Mouse (Mus musculus): ENCODE results near the gene Saxo1.

Gene Saxo1

DNA sequence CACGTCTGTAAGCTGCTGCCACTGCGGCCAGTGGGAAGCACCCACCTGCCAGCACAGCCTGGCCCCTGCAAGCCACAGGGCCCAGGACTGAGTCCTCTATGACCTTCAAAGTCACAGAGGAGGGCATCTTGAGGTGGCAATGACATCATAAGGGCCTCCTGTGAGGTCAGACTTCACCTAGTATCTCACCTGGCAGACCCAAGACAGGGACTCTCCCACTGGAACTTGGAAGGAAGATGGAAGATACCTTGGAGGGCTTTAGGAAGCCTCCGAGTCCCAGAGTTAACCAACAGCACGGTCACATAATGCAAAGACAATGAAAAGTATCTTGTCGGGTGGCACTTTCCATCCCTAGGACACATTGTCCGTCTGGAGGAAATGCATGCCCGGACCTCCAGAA lies at the start of gene Saxo1:
TSS of gene Saxo1 (minus strand) at position 101 of the 400 bp plus-strand sequence.
- DNase-seq (ENCODE audit: low spot score): no peak

GRCm38 (mm10) chr4:86591304-86591703 lies 33.2 kb upstream of the Saxo1 start:
- DNase-seq (ENCODE audit: low spot score): no peak

DNA sequence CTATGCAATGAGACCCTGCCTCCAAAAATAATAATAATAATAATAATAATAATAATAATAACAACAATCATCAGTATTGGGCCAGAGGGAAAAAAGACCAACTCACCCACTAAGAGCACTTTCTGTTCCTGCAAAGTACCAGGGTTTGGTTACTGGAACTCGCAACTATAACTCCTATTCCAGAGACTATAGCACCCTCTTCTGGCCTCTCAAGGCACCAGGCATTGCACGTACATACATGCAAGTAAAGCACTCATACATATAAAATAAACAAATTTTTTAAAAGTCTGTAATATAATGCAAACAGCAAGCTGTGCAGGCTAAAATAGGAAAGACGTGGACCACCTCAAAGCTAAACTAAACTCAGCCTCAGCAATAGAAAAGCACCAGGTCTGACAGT lies 30.1 kb upstream of the Saxo1 start:
- DNase-seq (ENCODE audit: low spot score): no peak

DNA sequence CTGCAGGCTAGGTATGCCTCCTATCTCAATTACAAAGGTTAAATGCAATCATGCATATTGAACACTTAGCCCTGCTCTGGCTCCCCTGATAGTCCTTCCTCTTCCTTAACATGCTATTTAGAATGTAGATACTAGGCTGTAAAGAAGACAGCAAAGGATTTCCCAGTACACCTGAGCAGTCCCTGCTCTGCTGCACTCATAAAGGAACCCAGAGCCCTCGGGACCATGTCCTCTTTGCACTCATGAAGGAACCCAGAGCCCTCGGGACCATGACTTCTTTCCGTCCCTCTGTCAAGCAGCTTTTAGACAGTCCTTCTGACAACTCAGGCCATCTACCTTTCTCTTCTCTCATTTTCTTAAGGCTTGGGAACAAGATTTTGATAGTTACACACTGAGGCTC lies 22.5 kb upstream of the Saxo1 start:
- no peak for DNase-seq (ENCODE audit: low spot score)

- no peak for DNase-seq (ENCODE audit: low spot score)
These were observed 21.9 kb upstream of the Saxo1 start for GRCm38 (mm10) chr4:86580056-86580455.

- DNase-seq (ENCODE audit: low spot score): no peak
These were observed 18.6 kb upstream of the Saxo1 start for GRCm38 (mm10) chr4:86576630-86577225.

DNA sequence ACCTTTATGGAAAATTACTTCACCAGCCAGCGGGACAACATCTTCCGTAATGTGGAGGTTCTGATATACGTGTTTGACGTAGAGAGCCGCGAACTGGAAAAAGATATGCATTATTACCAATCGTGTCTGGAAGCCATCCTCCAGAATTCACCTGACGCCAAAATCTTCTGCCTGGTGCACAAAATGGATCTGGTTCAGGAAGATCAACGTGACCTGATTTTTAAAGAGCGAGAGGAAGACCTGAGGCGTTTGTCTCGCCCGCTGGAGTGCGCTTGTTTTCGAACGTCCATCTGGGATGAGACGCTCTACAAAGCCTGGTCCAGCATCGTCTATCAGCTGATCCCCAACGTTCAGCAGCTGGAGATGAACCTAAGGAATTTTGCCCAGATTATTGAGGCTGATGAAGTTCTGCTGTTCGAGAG lies 18.0 kb upstream of the Saxo1 start:
- DNase-seq (ENCODE audit: low spot score): peak; percentile 36

DNA sequence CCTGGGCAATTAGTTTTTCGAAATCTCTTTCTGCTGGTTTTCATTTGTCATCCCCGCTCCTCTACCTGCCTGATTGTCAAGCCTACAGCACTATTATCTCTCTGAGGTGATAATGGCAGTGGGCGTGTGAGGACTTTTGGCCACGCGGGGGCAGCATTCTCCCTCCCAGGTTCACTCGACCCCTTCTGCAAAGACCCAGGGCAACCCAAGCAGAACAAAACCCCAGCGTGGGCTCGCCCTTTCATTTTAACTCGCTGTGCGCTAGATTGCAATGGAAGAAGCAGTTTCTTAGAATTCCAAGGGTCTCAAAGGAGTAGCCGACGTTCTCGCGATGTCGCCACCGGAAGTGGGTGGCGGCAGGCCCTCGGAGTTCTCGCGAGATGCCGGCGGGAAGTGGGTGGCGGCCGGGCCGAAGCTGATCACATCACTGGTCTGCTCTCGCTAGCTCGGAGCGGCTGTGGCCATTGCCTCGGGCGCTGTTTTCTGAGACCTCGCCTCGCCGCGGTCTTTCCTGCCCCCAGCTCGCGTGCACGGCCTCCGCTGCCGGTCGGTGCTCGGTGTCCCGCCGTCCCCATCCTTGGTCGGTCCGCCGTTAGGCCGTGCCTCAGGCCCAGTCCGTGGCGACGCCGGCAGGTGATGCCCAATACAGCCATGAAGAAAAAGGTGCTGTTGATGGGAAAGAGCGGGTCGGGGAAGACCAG lies 17.3 kb upstream of the Saxo1 start, which contains the start of gene Rraga:
TSS of gene Rraga (plus strand) at position 386 of the 701 bp plus-strand sequence.
- DNase-seq (ENCODE audit: low spot score): peak; percentile 92

GRCm38 (mm10) chr4:86574939-86575282 lies 16.8 kb upstream of the Saxo1 start:
- no peak for DNase-seq (ENCODE audit: low spot score)

DNA sequence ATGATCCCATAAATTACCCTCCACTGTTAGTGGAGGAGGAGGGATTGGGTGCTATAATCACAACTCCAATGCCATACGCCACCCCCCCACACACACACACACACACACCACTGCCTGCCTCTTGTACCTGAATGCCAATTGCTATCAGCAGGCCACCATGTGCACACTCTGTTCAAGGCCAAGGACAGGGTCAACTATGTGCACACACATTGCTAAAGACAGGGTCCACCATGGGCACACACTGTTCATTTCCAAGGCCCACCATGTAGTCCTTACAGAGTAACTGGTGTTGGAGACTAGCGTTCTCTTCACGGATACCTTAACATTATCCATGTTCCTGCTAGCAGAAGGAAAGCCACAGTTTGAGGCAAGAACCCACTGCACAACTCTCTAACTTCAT lies 2.9 kb upstream of the Saxo1 start:
- no peak for DNase-seq (ENCODE audit: low spot score)

DNA sequence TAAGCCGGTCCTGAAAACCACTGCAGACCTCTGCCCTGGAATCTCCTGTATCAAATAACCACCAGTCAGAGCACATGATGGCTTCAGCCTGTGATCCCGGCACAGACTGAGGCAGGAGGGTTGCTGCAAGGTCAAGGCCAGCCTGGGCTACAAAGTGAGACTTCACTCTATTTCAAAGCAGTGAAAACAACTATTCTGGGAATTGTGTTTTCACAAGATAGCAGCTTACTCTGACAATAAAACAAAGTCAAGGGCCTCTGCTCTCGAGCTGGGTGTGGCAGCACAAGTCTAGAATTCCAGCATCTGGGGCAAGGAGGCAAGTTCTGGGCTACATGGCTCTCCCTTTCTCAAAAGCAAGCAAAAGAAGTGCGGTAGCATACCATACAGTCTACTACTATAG lies 878 bp upstream of the Saxo1 start:
- no peak for DNase-seq (ENCODE audit: low spot score)

GRCm38 (mm10) chr4:86557371-86557770 lies 757 bp downstream of the Saxo1 start:
- DNase-seq (ENCODE audit: low spot score): no peak

DNA sequence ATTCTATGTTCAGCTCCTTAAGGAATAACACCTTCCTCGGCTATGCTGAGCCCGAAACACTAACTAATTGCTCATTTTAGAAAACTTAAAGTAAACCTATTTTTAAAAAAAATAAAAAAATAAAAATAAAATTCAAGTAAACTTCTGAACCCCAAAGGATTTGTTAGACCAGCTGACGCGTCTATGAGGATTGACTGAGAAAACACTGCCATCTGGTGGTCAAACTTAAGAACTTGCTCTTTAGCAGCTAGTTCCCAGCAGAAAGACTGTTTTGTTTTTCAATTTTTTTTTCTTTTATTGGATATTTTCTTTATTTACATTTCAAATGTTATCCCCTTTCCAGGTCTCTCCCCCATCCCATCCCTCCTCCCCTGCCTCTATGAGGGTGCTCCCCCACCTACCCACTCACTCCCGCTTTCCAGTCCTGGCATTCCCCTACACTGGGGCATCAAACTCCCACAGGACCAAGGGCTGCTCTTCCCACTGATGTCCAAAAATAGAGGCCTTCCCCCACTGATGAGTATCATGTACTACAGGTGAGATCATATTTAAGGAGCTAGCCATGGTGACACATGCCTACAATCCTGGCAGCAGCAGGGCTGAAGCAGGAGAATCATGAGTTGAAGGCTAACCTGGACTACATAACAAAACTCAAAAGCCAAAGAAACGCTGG lies 3.0 kb downstream of the Saxo1 start:
- peak; percentile 73 for DNase-seq (ENCODE audit: low spot score)

DNA sequence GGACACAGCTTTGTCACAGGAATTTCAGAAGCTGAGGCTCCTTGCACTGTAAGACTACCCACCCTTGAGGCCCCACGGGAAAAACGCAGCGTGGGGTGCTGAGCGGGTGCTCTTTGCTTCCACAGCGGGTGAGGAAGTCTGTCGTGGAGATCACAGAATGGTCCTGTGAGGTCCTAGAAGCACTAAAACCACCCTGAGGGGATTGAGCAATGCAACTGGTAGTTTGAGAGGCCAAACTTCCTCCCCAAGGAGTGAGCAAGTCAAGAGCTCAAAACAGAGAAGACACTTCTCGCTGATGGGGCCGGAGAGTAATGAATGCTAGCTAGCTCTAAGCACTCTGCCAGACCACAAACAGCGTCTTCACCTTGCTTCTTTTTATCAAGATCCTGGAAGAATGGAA lies 9.8 kb downstream of the Saxo1 start:
- no peak for DNase-seq (ENCODE audit: low spot score)

DNA sequence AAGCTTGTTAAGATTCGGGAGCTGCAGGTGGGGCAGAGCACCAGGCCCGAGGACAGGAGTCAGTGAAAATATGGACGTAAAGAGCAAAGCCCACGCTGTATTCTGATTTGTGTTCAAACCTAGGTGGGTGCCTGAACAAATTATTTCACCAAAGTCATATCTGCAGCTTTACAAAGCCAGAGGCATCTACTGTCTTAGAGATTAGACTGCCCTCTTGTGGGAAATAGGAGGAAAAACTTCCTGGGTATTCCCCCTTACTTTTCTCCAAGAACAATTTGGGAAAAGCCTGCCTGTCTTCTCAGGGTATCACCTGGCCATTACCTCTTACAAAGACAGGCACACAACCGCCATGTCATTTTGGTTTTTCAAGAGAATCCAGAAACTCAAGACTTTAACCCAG lies 12.5 kb downstream of the Saxo1 start:
- DNase-seq (ENCODE audit: low spot score): peak; percentile 32

- DNase-seq (ENCODE audit: low spot score): no peak
These were observed 14.1 kb downstream of the Saxo1 start for GRCm38 (mm10) chr4:86543999-86544398.

DNA sequence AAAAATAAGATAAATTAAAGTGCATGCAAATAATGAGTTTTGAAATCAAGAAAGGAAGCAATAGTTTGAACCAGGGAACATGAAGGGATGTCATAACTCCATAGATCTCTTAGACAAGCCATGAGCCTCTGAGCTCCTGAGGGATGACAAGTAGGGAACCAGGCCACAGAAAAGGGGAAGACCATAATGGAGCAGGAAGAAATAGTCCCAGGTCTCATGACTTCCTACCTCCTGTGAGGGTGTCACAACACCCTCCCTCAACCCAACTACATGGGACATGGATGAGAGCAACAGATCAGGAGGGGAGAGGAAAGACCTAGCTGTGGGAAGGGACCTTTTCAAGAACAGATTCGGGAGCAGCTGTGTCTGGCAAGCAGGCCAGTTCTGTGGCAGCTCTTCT lies 16.6 kb downstream of the Saxo1 start:
- no peak for DNase-seq (ENCODE audit: low spot score)

DNA sequence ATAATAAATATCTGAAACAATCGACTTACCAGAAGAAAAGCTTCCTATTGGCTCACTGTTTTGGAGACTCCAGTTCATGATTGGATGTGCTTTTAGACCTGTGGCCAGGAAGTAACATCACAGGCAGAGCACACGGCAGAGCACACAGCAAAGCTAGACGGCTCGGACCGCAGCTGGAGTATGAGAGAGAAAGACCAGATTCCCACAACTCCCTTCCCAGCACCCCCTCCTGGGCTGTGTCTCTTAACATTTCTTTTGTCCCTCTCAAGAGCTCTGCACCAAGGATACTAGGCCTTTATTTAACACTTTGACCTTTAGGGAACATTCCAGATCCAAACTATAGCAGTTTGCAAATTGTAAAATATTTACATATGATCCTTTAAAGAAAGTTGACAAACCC lies 19.2 kb downstream of the Saxo1 start:
- no peak for DNase-seq (ENCODE audit: low spot score)

- peak; percentile 42 for DNase-seq (ENCODE audit: low spot score)
These were observed 20.2 kb downstream of the Saxo1 start for GRCm38 (mm10) chr4:86537972-86538371.

DNA sequence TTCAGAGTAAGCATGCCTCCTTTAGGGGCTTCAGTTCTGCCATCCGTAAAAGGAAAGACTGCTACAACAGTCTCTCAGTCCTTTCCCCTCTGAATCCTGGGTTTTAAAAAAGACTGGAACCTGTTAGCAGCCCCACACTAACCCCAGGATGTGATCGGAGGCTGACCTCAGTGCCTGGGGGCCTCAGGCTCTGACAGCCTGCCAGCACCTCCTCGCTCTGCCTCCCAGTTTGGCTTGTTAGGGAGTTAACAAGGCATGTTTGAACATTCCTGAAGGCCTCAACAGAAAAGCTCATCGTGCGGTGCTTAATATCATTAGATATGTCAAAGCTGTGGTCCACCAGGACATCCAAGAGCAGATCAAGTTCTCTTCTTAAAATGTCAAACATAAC lies 24.0 kb downstream of the Saxo1 start:
- no peak for DNase-seq (ENCODE audit: low spot score)

DNA sequence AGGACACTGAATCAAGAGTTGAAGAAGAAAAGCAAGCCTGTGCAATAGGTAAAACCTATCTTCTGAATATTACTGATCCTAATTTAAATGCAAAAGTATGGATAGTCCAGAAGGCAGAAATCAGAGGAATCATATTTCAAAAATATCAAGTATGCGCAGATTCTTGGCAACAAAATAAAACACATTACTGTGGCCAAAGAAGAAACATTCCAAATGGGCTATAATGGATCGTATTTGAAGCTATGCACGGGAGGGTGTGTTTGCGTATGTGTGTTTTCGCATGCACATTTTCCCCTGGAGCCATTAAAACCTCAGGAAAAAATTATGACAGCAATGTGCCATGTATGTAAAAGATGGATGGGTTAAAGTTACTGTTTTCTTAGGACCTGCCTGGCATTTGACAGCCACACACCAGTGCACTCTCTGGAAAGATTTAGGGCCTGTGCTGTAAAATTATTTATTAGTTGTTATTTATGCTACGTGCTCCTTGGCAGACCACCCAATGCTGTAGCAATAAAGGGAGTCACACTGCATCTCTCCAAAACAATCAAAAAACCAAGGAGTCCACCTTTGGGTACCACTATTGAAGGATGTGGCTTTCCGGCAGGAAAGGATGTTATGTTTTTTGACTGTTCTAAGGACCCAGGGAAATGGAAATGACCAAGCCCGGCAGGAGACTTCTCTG lies 24.6 kb downstream of the Saxo1 start:
- DNase-seq (ENCODE audit: low spot score): no peak

GRCm38 (mm10) chr4:86529161-86529560 lies 29.0 kb downstream of the Saxo1 start:
- no peak for DNase-seq (ENCODE audit: low spot score)

All from adipocyte (in vitro differentiated cells).